Mouse (Mus musculus) lung, embryonic 16.5 days (tissue): ENCODE measurements at regions not wholly inside any gene's neighbourhood (a gene's known extent, or its start where the extent isn't known, plus 50 kb on each side); places are given as distances from the start of the nearest gene placed in this dataset.

ENCODE experiments used
- ATAC-seq: fragments of 200-750 bp; cut with Nextera tagmentation; 2 replicates; pipeline ENCODE4 v1.8.0; 2017; ENCODE audit warnings: low read depth, mild to moderate bottlenecking, moderate library complexity
- H3K27ac ChIP-seq: fragments of 300-500 bp; sonication (generic); 2 replicates; pipeline ENCODE4 v1.5.1; 2014; ENCODE audit warnings: mild to moderate bottlenecking, control low read depth, low read length
- H3K27me3 ChIP-seq: fragments of 300-500 bp; sonication (generic); 2 replicates; pipeline ENCODE4 v1.6.1; 2014; ENCODE audit warnings: low read depth, low read length, mixed read lengths; ENCODE audit not compliant: control insufficient read depth, insufficient read depth
- H3K36me3 ChIP-seq: fragments of 300-500 bp; sonication (generic); 2 replicates; pipeline ENCODE4 v1.6.1; 2014; ENCODE audit warnings: low read length; ENCODE audit not compliant: control insufficient read depth, insufficient read depth
- H3K4me1 ChIP-seq: fragments of 300-500 bp; sonication (generic); replicated peaks from 2 replicates; pipeline ENCODE4 v1.6.1; 2014; ENCODE audit warnings: low read length, mixed read lengths; ENCODE audit not compliant: control insufficient read depth, insufficient read depth
- H3K4me2 ChIP-seq: fragments of 300-500 bp; sonication (generic); 2 replicates; pipeline ENCODE4 v1.6.1; 2014; ENCODE audit warnings: low read depth, low read length, control low read depth
- H3K4me3 ChIP-seq: fragments of 300-500 bp; sonication (generic); 2 replicates; pipeline ENCODE4 v1.5.1; 2014; ENCODE audit warnings: mild to moderate bottlenecking, low read length, control low read depth
- H3K9ac ChIP-seq: fragments of 300-500 bp; sonication (generic); 2 replicates; pipeline ENCODE4 v1.6.1; 2014; ENCODE audit warnings: low read length, control low read depth
- H3K9me3 ChIP-seq: fragments of 300-500 bp; sonication (generic); 2 replicates; pipeline ENCODE4 v1.6.1; 2016; ENCODE audit warnings: low read length; ENCODE audit not compliant: control insufficient read depth
- whole genome bisulfite sequencing: fragments of 180-500 bp; shearing (Covaris S2); extraction: QIAGEN DNeasy Blood & Tissue Kit; methylation state at CpG from one replicate; pipeline ENCODE4 v1.1.7; 2014; 5-methylcytosine and 5-hydroxymethylcytosine counted together

DNA sequence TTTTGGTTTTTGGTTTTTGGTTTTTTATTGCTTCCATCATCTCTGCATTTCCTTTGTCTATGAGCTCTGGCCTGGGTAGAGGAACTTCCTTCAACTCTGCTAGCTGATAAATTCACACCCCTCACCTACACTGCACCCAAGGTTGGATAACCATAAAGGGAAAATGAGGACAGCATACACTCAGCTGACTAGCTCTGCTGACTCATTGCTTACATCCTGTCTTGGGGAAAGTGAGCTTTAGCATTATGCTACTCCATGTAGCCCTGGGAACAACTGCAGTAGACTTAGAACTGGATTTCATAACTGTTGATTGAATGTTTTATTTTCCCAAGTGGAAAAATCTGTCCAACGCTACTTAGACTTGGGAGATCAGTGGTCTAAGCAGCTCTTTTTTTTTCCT, 406.3 kb upstream of the Gcfc2 start:
- H3K4me1 ChIP-seq = no peaks in the 10 kb centered on the region
- 80% methylated on average over 1 of the region's 1 CpGs for WGBS
- H3K27ac ChIP-seq = no peak overlapping the region
- H3K9ac ChIP-seq = no peak overlapping the region
- H3K4me3 ChIP-seq = no peak overlapping the region
- no peaks in the 10 kb centered on the region for H3K9me3 ChIP-seq
- H3K27me3 ChIP-seq = no peaks in the 10 kb centered on the region
- no peaks in the 10 kb centered on the region for H3K36me3 ChIP-seq
- no peak for ATAC-seq
- H3K4me2 ChIP-seq = no peak overlapping the region

GRCm38 (mm10) chr6:81562260-81562659, 361.2 kb upstream of the Gcfc2 start:
- H3K27ac ChIP-seq = no peak overlapping the region
- no peaks in the 10 kb centered on the region for H3K27me3 ChIP-seq
- no peaks in the 10 kb centered on the region for H3K4me1 ChIP-seq
- no peak overlapping the region for H3K9ac ChIP-seq
- H3K4me3 ChIP-seq = no peak overlapping the region
- H3K36me3 ChIP-seq = no peaks in the 10 kb centered on the region
- WGBS = 57% methylated on average over 2 of the region's 2 CpGs
- no peak for ATAC-seq
- no peak overlapping the region for H3K4me2 ChIP-seq
- H3K9me3 ChIP-seq = no peaks in the 10 kb centered on the region

- Histone ChIP-seq H3K36me3 (no peaks in the 10 kb centered on the region), H3K4me3 (no peak overlapping the region), H3K4me1 (no peaks in the 10 kb centered on the region), H3K9me3 (no peaks in the 10 kb centered on the region), H3K27ac (no peak overlapping the region), H3K27me3 (no peaks in the 10 kb centered on the region), H3K4me2 (no peak overlapping the region), H3K9ac (no peak overlapping the region)
- ATAC-seq = no peak
- WGBS = 74% methylated on average over 2 of the region's 2 CpGs
These were observed 360.3 kb upstream of the Gcfc2 start for GRCm38 (mm10) chr6:81563192-81563591.

- H3K4me3 ChIP-seq = no peak overlapping the region
These were observed 359.2 kb upstream of the Gcfc2 start for GRCm38 (mm10) chr6:81564295-81564694.

DNA sequence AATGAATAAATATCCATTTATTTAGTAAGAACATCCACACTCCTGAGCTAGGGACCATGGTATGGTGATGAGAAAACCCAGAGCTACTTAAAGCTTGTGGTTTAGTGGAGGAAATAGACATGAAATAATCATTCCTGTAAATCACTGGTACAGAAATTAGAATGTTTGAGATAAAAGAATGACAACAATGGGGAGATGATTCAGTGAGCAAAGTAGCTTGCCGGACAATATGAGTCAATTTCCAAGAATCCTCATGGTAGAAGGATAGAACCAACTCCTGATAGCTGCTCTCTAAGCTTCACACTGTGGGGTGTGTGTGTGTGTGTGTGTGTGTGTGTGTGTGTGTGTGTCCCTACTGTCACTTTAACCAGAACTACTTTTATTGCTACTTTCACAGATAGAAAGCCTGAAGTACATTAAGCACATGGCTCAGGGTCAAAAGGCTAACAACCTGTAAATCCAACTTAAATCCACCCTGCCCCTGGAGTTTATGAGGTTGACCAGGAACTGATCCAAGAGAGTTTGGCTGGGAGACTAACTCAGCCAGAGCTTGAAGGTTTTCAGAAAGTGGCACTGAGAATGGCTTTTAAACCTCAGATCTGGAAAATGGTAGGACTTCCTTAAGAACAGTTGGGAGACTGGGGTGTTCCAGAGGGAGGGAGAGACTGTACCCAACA, 336.9 kb upstream of the Gcfc2 start:
- no peaks in the 10 kb centered on the region for H3K27me3 ChIP-seq
- WGBS = 62% methylated on average over 1 of the region's 1 CpGs
- H3K27ac ChIP-seq = no peak overlapping the region
- H3K4me2 ChIP-seq = no peak overlapping the region
- no peak overlapping the region for H3K4me3 ChIP-seq
- H3K9ac ChIP-seq = no peak overlapping the region
- H3K36me3 ChIP-seq = no peaks in the 10 kb centered on the region
- H3K4me1 ChIP-seq = no peaks in the 10 kb centered on the region
- no peaks in the 10 kb centered on the region for H3K9me3 ChIP-seq
- ATAC-seq = no peak

More at GRCm38 (mm10) chr6:81564295-81564694, 359.2 kb upstream of the Gcfc2 start:
- Histone ChIP-seq H3K4me2 (no peak overlapping the region), H3K36me3 (no peaks in the 10 kb centered on the region), H3K27ac (no peak overlapping the region), H3K9ac (no peak overlapping the region), H3K9me3 (no peaks in the 10 kb centered on the region), H3K4me1 (no peaks in the 10 kb centered on the region), H3K27me3 (no peaks in the 10 kb centered on the region)
- 76% methylated on average over 1 of the region's 1 CpGs for WGBS
- ATAC-seq = no peak

- H3K9me3 ChIP-seq = no peaks in the 10 kb centered on the region
- ATAC-seq = no peak
- no peaks in the 10 kb centered on the region for H3K36me3 ChIP-seq
These were observed 333.7 kb upstream of the Gcfc2 start for GRCm38 (mm10) chr6:81589727-81590126.

DNA sequence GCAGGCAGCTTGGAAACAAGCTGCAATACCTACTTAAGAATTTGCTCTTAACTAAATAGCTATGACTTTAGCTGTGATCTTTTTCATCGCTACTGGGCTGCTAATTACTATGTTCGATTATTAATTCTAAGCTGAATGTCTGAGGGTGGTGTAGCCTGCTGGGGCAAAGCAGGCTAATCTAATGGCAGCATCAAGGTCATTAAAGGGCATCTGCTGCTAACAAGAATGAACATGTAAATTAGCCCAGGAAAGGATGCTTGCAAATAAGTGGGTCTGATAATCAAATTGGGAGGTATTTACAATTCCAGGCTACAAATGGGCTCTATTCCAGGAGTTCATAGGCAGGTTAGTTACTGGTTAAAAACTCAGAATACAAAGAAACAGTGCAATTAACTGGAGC, 327.5 kb upstream of the Gcfc2 start:
- Histone ChIP-seq H3K9me3 (no peaks in the 10 kb centered on the region), H3K4me1 (no peaks in the 10 kb centered on the region), H3K27me3 (no peaks in the 10 kb centered on the region), H3K9ac (no peak overlapping the region), H3K4me2 (no peak overlapping the region), H3K27ac (no peak overlapping the region), H3K36me3 (no peaks in the 10 kb centered on the region), H3K4me3 (no peak overlapping the region)
- WGBS = 84% methylated on average over 2 of the region's 2 CpGs
- ATAC-seq = no peak

More at GRCm38 (mm10) chr6:81589727-81590126, 333.7 kb upstream of the Gcfc2 start:
- WGBS = 73% methylated on average over 10 of the region's 10 CpGs
- no peak overlapping the region for H3K4me2 ChIP-seq
- H3K9ac ChIP-seq = no peak overlapping the region
- H3K27ac ChIP-seq = no peak overlapping the region
- H3K4me3 ChIP-seq = no peak overlapping the region
- H3K4me1 ChIP-seq = no peaks in the 10 kb centered on the region
- H3K27me3 ChIP-seq = no peaks in the 10 kb centered on the region

- Histone ChIP-seq H3K9ac (no peak overlapping the region), H3K27me3 (no peaks in the 10 kb centered on the region), H3K27ac (peak overlapping the region; percentile 24; the same call in 1 of the 2 replicates), H3K36me3 (no peaks in the 10 kb centered on the region), H3K4me1 (no peaks in the 10 kb centered on the region), H3K9me3 (no peaks in the 10 kb centered on the region), H3K4me3 (no peak overlapping the region), H3K4me2 (no peak overlapping the region)
- 17% methylated on average over 1 of the region's 1 CpGs for WGBS
- peak; percentile 69 for ATAC-seq
These were observed 314.8 kb upstream of the Gcfc2 start for GRCm38 (mm10) chr6:81608637-81609036.

DNA sequence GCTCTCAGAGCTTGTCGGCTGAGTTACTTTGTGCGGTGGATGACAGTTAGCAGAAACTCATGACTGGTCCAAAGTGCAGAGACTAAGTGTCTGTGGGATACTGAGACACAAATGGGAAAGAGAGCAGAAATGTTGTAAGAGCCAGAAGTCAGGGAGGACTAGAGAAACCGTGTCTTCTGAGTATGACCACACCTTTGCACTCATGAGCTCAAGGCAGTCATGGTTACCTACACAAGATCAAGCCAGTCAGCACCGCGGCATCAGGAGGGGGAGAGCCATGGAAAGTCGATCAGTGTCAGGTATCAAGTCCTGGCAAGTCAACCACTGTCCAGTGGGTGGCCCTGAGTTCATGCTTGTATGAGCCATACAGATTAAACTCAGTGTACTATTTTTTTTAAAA, 311.5 kb upstream of the Gcfc2 start:
- Histone ChIP-seq H3K27ac (peak overlapping the region; percentile 16; the same call in 1 of the 2 replicates), H3K27me3 (no peaks in the 10 kb centered on the region), H3K9ac (no peak overlapping the region), H3K36me3 (no peaks in the 10 kb centered on the region), H3K4me1 (no peaks in the 10 kb centered on the region), H3K4me2 (no peak overlapping the region), H3K4me3 (no peak overlapping the region), H3K9me3 (no peaks in the 10 kb centered on the region)
- no peak for ATAC-seq
- WGBS = 75% methylated on average over 6 of the region's 6 CpGs

DNA sequence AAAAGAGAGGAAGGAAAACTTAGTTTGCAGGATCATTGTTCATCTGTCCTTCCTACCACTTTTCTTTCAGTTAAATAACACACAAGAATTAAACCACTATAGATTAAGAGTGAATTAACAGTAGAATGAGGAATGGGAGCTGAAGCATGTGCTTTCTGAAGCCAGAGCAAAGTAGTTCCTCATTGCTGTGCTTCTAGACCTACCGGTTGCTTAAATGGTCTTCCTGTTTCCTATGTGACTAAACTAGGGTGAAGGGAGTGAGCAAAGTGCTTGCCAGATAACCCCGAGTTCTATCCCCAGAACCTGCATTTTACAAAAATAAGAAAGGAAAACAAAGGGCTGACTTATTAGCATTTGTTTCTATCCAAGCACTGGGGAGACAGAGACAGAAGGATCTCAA, 305.5 kb upstream of the Gcfc2 start:
- no peaks in the 10 kb centered on the region for H3K36me3 ChIP-seq
- no peaks in the 10 kb centered on the region for H3K9me3 ChIP-seq
- no peak overlapping the region for H3K9ac ChIP-seq
- no peak overlapping the region for H3K27ac ChIP-seq
- H3K27me3 ChIP-seq = no peaks in the 10 kb centered on the region
- no peak overlapping the region for H3K4me2 ChIP-seq
- WGBS = 63% methylated on average over 2 of the region's 2 CpGs
- H3K4me3 ChIP-seq = no peak overlapping the region
- no peaks in the 10 kb centered on the region for H3K4me1 ChIP-seq
- ATAC-seq = no peak
